Comparison of ENCODE assay signal across 21 mouse cellular contexts in genomic region chr16:32825380-32825779, GRCm38 (mm10). TPM values are rescaled to one million over a fixed set of nuclear protein-coding genes. Genes with fewer than 3 reads are reported as not detected.
"Had no signal": no experiment of that assay in that cellular context is flagged by ENCODE, and none has a peak within 500 bp of the region (broad histone marks: within the 10 kb centered on the region; RNA-seq: fewer than 3 reads in every experiment).

No protein-coding gene starts in this region.

- H3K27ac ChIP-seq: macrophage; midbrain, embryonic 13.5 days; midbrain, embryonic 15.5 days; neural tube, embryonic 12.5 days; stomach, embryonic 15.5 days; stomach, postnatal 0 days had no signal

- H3K9ac ChIP-seq: lung, embryonic 14.5 days; midbrain, embryonic 13.5 days; midbrain, embryonic 15.5 days; neural tube, embryonic 12.5 days; stomach, embryonic 15.5 days had no signal

- H3K9me3 ChIP-seq: megakaryocyte, embryonic 14.5 days; midbrain, embryonic 13.5 days; midbrain, embryonic 15.5 days; neural tube, embryonic 12.5 days; stomach, embryonic 15.5 days had no signal

- H3K4me2 ChIP-seq: lung, embryonic 14.5 days; midbrain, embryonic 11.5 days; midbrain, embryonic 13.5 days; midbrain, embryonic 15.5 days; neural tube, embryonic 12.5 days; stomach, embryonic 15.5 days had no signal

- H3K4me3 ChIP-seq: megakaryocyte, embryonic 14.5 days; midbrain, embryonic 13.5 days; midbrain, embryonic 15.5 days; neural tube, embryonic 12.5 days; stomach, embryonic 15.5 days had no signal

- ATAC-seq: midbrain, embryonic 13.5 days; midbrain, embryonic 15.5 days had no signal

- H3K4me1 ChIP-seq: midbrain, embryonic 13.5 days; midbrain, embryonic 15.5 days; neural tube, embryonic 12.5 days had no signal

- DNase-seq: lung, adult 18-20 months; lung, embryonic 14.5 days; lung, postnatal 10 days; lung, postnatal 36 days; right cerebral cortex, postnatal 14 days; thymus, adult 2 months; thymus, postnatal 25 days; thymus, postnatal 4 days had no signal

- H3K27me3 ChIP-seq: megakaryocyte, embryonic 14.5 days; midbrain, embryonic 13.5 days; midbrain, embryonic 15.5 days; neural tube, embryonic 12.5 days; stomach, embryonic 15.5 days had no signal

RNA-seq across cellular contexts. Expression of gene Smbd1, which starts 15.1 kb away (rescaled TPM):
- polyA plus RNA-seq: lung, embryonic 14.5 days; macrophage; midbrain, embryonic 11.5 days; midbrain, embryonic 13.5 days; midbrain, embryonic 15.5 days; midbrain, postnatal 0 days; neural tube, embryonic 12.5 days; neural tube, embryonic 14.5 days; spleen, adult 2 months; testis, adult 2 months; urinary bladder, adult 2 months had no signal

RNA-seq across cellular contexts. Expression of gene Muc20, which starts 28.1 kb away (rescaled TPM):
- polyA plus RNA-seq: lung, embryonic 14.5 days; macrophage; midbrain, embryonic 11.5 days; midbrain, embryonic 13.5 days; midbrain, embryonic 15.5 days; midbrain, postnatal 0 days; neural tube, embryonic 12.5 days; neural tube, embryonic 14.5 days; spleen, adult 2 months had no signal
